ENCODE assay signal across 23 mouse cellular contexts in genomic region chr9:95564047-95564446, GRCm38 (mm10). TPM values are rescaled to one million over a fixed set of nuclear protein-coding genes. Genes with fewer than 3 reads are reported as not detected.
DNase-seq lines count a peak whose midpoint lies in the region; ATAC-seq and TF ChIP-seq lines count a peak whose summit lies in the region.
"Had no signal": no experiment of that assay in that cellular context is flagged by ENCODE, and none has a peak within 500 bp of the region (broad histone marks: within the 10 kb centered on the region; RNA-seq: fewer than 3 reads in every experiment).

No protein-coding gene starts in this region.

- whole genome bisulfite sequencing in heart, embryonic 10.5 days = 46% methylated on average over 4 of the region's 4 CpGs
- WGBS in heart, embryonic 12.5 days = 34% methylated on average over 4 of the region's 4 CpGs
- 34% methylated on average over 4 of the region's 4 CpGs for WGBS in heart, embryonic 16.5 days
- WGBS in liver, postnatal 0 days (ENCODE audit: insufficient replicate concordance) = 44% methylated on average over 4 of the region's 4 CpGs

- TF ChIP-seq CTCF in liver, postnatal 0 days (IDR thresholded peaks at IDR 0.05; ENCODE audit: low read depth) = no peak

- ATAC-seq in heart, embryonic 12.5 days (ENCODE audit: insufficient number of reproducible peaks, low FRiP score) = no peak
- ATAC-seq in heart, embryonic 16.5 days (replicated peaks; ENCODE audit: extremely low read depth, insufficient read depth, low FRiP score) = no peak
- no peak for ATAC-seq in liver, postnatal 0 days
- ATAC-seq: intestine, postnatal 0 days; lung, postnatal 0 days had no signal

- no peak overlapping the region for H3K4me3 ChIP-seq in heart, embryonic 10.5 days
- no peak overlapping the region for H3K4me3 ChIP-seq in heart, embryonic 12.5 days
- H3K4me3 ChIP-seq in heart, embryonic 16.5 days (ENCODE audit: low read length) = no peak overlapping the region
- no peak overlapping the region for H3K4me3 ChIP-seq in liver, postnatal 0 days (ENCODE audit: low read depth, low read length)
- H3K4me3 ChIP-seq: embryonic facial prominence, embryonic 12.5 days; forebrain, embryonic 12.5 days; hindbrain, embryonic 12.5 days; kidney, embryonic 15.5 days; limb, embryonic 15.5 days; midbrain, embryonic 12.5 days had no signal

- H3K9ac ChIP-seq in heart, embryonic 12.5 days = no peak overlapping the region
- no peak overlapping the region for H3K9ac ChIP-seq in heart, embryonic 16.5 days (ENCODE audit: low read length)
- no peak overlapping the region; the same call in 1 of the 2 replicates for H3K9ac ChIP-seq in liver, postnatal 0 days (replicated peaks)
- H3K9ac ChIP-seq: embryonic facial prominence, embryonic 12.5 days; forebrain, embryonic 12.5 days; hindbrain, embryonic 12.5 days; kidney, embryonic 15.5 days; limb, embryonic 15.5 days; midbrain, embryonic 12.5 days had no signal

- no peaks in the 10 kb centered on the region for H3K36me3 ChIP-seq in heart, embryonic 10.5 days
- no peaks in the 10 kb centered on the region for H3K36me3 ChIP-seq in heart, embryonic 12.5 days
- no peaks in the 10 kb centered on the region for H3K36me3 ChIP-seq in heart, embryonic 16.5 days (ENCODE audit: control insufficient read depth, insufficient read depth)
- H3K36me3 ChIP-seq in liver, postnatal 0 days (replicated peaks; ENCODE audit: insufficient read depth, low read length) = peaks cover 3% of the 10 kb centered on the region; the same call in 1 of the 2 replicates
- H3K36me3 ChIP-seq: embryonic facial prominence, embryonic 12.5 days; forebrain, embryonic 12.5 days; hindbrain, embryonic 12.5 days; kidney, embryonic 15.5 days; limb, embryonic 15.5 days; midbrain, embryonic 12.5 days had no signal

- no peak overlapping the region for H3K27ac ChIP-seq in heart, embryonic 10.5 days
- H3K27ac ChIP-seq in heart, embryonic 12.5 days (ENCODE audit: poor library complexity, severe bottlenecking) = peak overlapping the region; percentile 37; the same call in 1 of the 2 replicates
- no peak overlapping the region for H3K27ac ChIP-seq in heart, embryonic 16.5 days (ENCODE audit: low read length)
- H3K27ac ChIP-seq in liver, postnatal 0 days (ENCODE audit: low read depth) = no peak overlapping the region
- H3K27ac ChIP-seq: embryonic facial prominence, embryonic 12.5 days; forebrain, embryonic 12.5 days; hindbrain, embryonic 12.5 days; kidney, embryonic 15.5 days; limb, embryonic 15.5 days; macrophage; midbrain, embryonic 12.5 days had no signal

- TF ChIP-seq EP300 in liver, postnatal 0 days (IDR thresholded peaks at IDR 0.05; ENCODE audit: low read depth) = no peak

- H3K4me2 ChIP-seq in heart, embryonic 12.5 days = no peak overlapping the region
- H3K4me2 ChIP-seq in heart, embryonic 16.5 days (ENCODE audit: low read depth, low read length) = 0 out of 2 replicates have a peak overlapping the region, but pooled peaks have one; percentile 16
- peak overlapping the region; percentile 86 for H3K4me2 ChIP-seq in liver, postnatal 0 days (ENCODE audit: low read depth, low read length)
- H3K4me2 ChIP-seq: embryonic facial prominence, embryonic 12.5 days; forebrain, embryonic 12.5 days; hindbrain, embryonic 12.5 days; kidney, embryonic 15.5 days; limb, embryonic 15.5 days; midbrain, embryonic 12.5 days had no signal

- peaks cover 39% of the 10 kb centered on the region for H3K27me3 ChIP-seq in heart, embryonic 10.5 days (ENCODE audit: insufficient read depth, poor library complexity, severe bottlenecking)
- H3K27me3 ChIP-seq in heart, embryonic 12.5 days (replicated peaks) = peaks cover 50% of the 10 kb centered on the region
- peaks cover 35% of the 10 kb centered on the region for H3K27me3 ChIP-seq in heart, embryonic 16.5 days (ENCODE audit: control insufficient read depth, insufficient read depth, low read length)
- H3K27me3 ChIP-seq in liver, postnatal 0 days (ENCODE audit: insufficient read depth, low read length) = peaks cover 13% of the 10 kb centered on the region; the same call in 1 of the 2 replicates

- DNase-seq in heart, embryonic 10.5 days (ENCODE audit: low spot score) = peak; percentile 39
- no peak for DNase-seq in heart, postnatal 14 days
- no peak for DNase-seq in liver, postnatal 0 days
- DNase-seq in left cerebral cortex, postnatal 10 days (ENCODE audit: extremely low spot score in 1 of 2, low spot score in 2 of 2) = no peak
- DNase-seq in cerebellum, postnatal 10 days = no peak
- DNase-seq: adrenal gland, postnatal 10 days; cerebellum, adult 18-20 months; cerebellum, postnatal 25 days; kidney, postnatal 4 days; left cerebral cortex, postnatal 4 days; thymus, adult 18-20 months; thymus, postnatal 36 days had no signal

- intact Hi-C loops in heart, postnatal 14 days (cut with DNase I) = loop anchor here (5.0 kb wide), 1 partner anchor 103 kb away; no protein-coding TSS in a partner anchor
- intact Hi-C loops in left cerebral cortex, postnatal 10 days (cut with DNase I) = no loop called here

- peaks cover 20% of the 10 kb centered on the region for H3K4me1 ChIP-seq in heart, embryonic 10.5 days
- H3K4me1 ChIP-seq in heart, embryonic 12.5 days (replicated peaks) = peaks cover 15% of the 10 kb centered on the region
- H3K4me1 ChIP-seq in heart, embryonic 16.5 days (ENCODE audit: control insufficient read depth, insufficient read depth, low read length) = peaks cover 9% of the 10 kb centered on the region
- H3K4me1 ChIP-seq in liver, postnatal 0 days (ENCODE audit: insufficient read depth) = peaks cover 8% of the 10 kb centered on the region; the same call in 1 of the 2 replicates

- H3K9me3 ChIP-seq in heart, embryonic 10.5 days = no peaks in the 10 kb centered on the region
- H3K9me3 ChIP-seq in heart, embryonic 12.5 days (replicated peaks) = no peaks in the 10 kb centered on the region
- no peaks in the 10 kb centered on the region for H3K9me3 ChIP-seq in heart, embryonic 16.5 days (replicated peaks; ENCODE audit: control insufficient read depth, low read length)
- no peaks in the 10 kb centered on the region for H3K9me3 ChIP-seq in liver, postnatal 0 days (ENCODE audit: low read length)
- H3K9me3 ChIP-seq: embryonic facial prominence, embryonic 12.5 days; forebrain, embryonic 12.5 days; hindbrain, embryonic 12.5 days; kidney, embryonic 15.5 days; limb, embryonic 15.5 days; midbrain, embryonic 12.5 days had no signal

RNA-seq across cellular contexts. Expression of gene Paqr9, which starts 4.6 kb away (rescaled TPM):
- 0.60 and 3.3 TPM in 2 replicates for polyA plus RNA-seq in heart, embryonic 10.5 days (2016; fragmentation: Nextera tagmentation; extraction: Ambion mirVana)
- total RNA-seq in heart, postnatal 14 days (2021) = 10 to 100 TPM; 48.8 to 50.6 TPM
- 0.85 and 0.89 TPM in 2 replicates for polyA plus RNA-seq in heart, embryonic 12.5 days (2016; fragmentation: Nextera tagmentation; extraction: Ambion mirVana)
- 0.47 and 0.58 TPM in 2 replicates for polyA plus RNA-seq in heart, embryonic 16.5 days (2015; fragmentation: Nextera tagmentation; extraction: Ambion mirVana)
- 63.6 and 68.7 TPM in 2 replicates for polyA plus RNA-seq in liver, postnatal 0 days (2015; fragmentation: Nextera tagmentation; extraction: Ambion mirVana)
- total RNA-seq in left cerebral cortex, postnatal 10 days (2021) = 10 to 100 TPM; 38.1 to 38.8 TPM

RNA-seq across cellular contexts. Expression of gene U2surp, which starts 52.3 kb away (rescaled TPM):
- 87.3 and 104 TPM in 2 replicates for polyA plus RNA-seq in heart, embryonic 10.5 days (2016; fragmentation: Nextera tagmentation; extraction: Ambion mirVana)
- 10 to 100 TPM; 34.2 to 39.0 TPM for total RNA-seq in heart, postnatal 14 days (2021)
- polyA plus RNA-seq in heart, embryonic 12.5 days (2016; fragmentation: Nextera tagmentation; extraction: Ambion mirVana) = 99.9 and 101 TPM in 2 replicates
- 66.2 and 71.1 TPM in 2 replicates for polyA plus RNA-seq in heart, embryonic 16.5 days (2015; fragmentation: Nextera tagmentation; extraction: Ambion mirVana)
- polyA plus RNA-seq in liver, postnatal 0 days (2015; fragmentation: Nextera tagmentation; extraction: Ambion mirVana) = 56.5 and 60.9 TPM in 2 replicates
- total RNA-seq in left cerebral cortex, postnatal 10 days (2021) = 10 to 100 TPM; 66.3 to 67.9 TPM

Comparison
In these comparisons a context has a peak if more than half of its experiments do, and no peak if none do; other contexts are left out.
1. RNA of gene Paqr9, which starts 4.6 kb away (polyA plus RNA-seq): 63.6 to 68.7 TPM in liver, postnatal 0 days; 0.60 to 3.3 TPM in heart, embryonic 10.5 days, 0.85 to 0.89 TPM in heart, embryonic 12.5 days and 0.47 to 0.58 TPM in heart, embryonic 16.5 days; every median in the first group is over 10 times any median in the second.